Mouse (Mus musculus) intestine, embryonic 14.5 days (tissue): ENCODE results near the gene Mctp1. TPM values are rescaled to one million over a fixed set of nuclear protein-coding genes. Genes with fewer than 3 reads are reported as not detected.

Experiments used
- ATAC-seq: fragments of 200-750 bp; cut with Nextera tagmentation; replicated peaks from 2 replicates; pipeline ENCODE4 v1.8.0; 2017; ENCODE audit warnings: low read depth, moderate number of reproducible peaks, moderate TSS enrichment, moderate library complexity; ENCODE audit not compliant: low FRiP score, low TSS enrichment
- DNase-seq: peaks from one replicate; pipeline ENCODE4 v3.0.0-alpha.2; 2018; ENCODE audit warnings: low spot score
- H3K27ac ChIP-seq: fragments of 300-500 bp; sonication (generic); 2 replicates; pipeline ENCODE4 v1.5.1; 2014; ENCODE audit warnings: low read depth, mild to moderate bottlenecking, control low read depth
- H3K27me3 ChIP-seq: fragments of 300-500 bp; sonication (generic); replicated peaks from 2 replicates; pipeline ENCODE4 v1.6.1; 2014; ENCODE audit warnings: low read length, control low read depth; ENCODE audit not compliant: control insufficient read depth, insufficient read depth
- H3K36me3 ChIP-seq: fragments of 300-500 bp; sonication (generic); 2 replicates; pipeline ENCODE4 v1.6.1; 2014; ENCODE audit warnings: low read length, control low read depth; ENCODE audit not compliant: control insufficient read depth, insufficient read depth
- H3K4me1 ChIP-seq: fragments of 300-500 bp; sonication (generic); replicated peaks from 2 replicates; pipeline ENCODE4 v1.6.1; 2014; ENCODE audit warnings: low read length, control low read depth, mixed read lengths; ENCODE audit not compliant: control insufficient read depth, insufficient read depth
- H3K4me2 ChIP-seq: fragments of 300-500 bp; sonication (generic); 2 replicates; pipeline ENCODE4 v1.6.1; 2014; ENCODE audit warnings: low read length
- H3K4me3 ChIP-seq: fragments of 300-500 bp; sonication (generic); 2 replicates; pipeline ENCODE4 v1.5.1; 2014; ENCODE audit warnings: low read depth, low read length, control low read depth, mixed read lengths
- H3K9ac ChIP-seq: fragments of 300-500 bp; sonication (generic); 2 replicates; pipeline ENCODE4 v1.6.1; 2014; ENCODE audit warnings: mild to moderate bottlenecking, low read length
- H3K9me3 ChIP-seq: fragments of 300-500 bp; sonication (generic); 2 replicates; pipeline ENCODE4 v1.6.1; 2016; ENCODE audit warnings: low read length, control low read depth; ENCODE audit not compliant: control insufficient read depth
- WGBS: fragments of 180-500 bp; shearing (Covaris S2); extraction: QIAGEN DNeasy Blood & Tissue Kit; methylation state at CpG from one replicate; pipeline ENCODE4 v1.1.7; 2014; 5-methylcytosine and 5-hydroxymethylcytosine counted together
- polyA plus RNA-seq: library from polyadenylated mRNA; unstranded; fragments of >200 nt; fragmentation: Nextera tagmentation; extraction: Ambion mirVana; gene quantifications from 2 replicates; pipeline ENCODE4 v1.2.1, GENCODE M21; 2014

The Mctp1 gene
- polyA plus RNA-seq, 1 experiment from 2014 or later: 0.78 TPM

- no peak overlapping the region for H3K4me2 ChIP-seq
- no peak for DNase-seq
- no peaks in the 10 kb centered on the region for H3K9me3 ChIP-seq
- WGBS: 80% methylated on average over 3 of the region's 3 CpGs
- no peaks in the 10 kb centered on the region for H3K27me3 ChIP-seq
- H3K4me1 ChIP-seq: no peaks in the 10 kb centered on the region
- no peak for ATAC-seq
- no peak overlapping the region for H3K27ac ChIP-seq
- H3K4me3 ChIP-seq: no peak overlapping the region
- no peak overlapping the region for H3K9ac ChIP-seq
- H3K36me3 ChIP-seq: no peaks in the 10 kb centered on the region
These were observed 486.0 kb downstream of the Mctp1 start for GRCm38 (mm10) chr13:76870291-76870690.

DNA sequence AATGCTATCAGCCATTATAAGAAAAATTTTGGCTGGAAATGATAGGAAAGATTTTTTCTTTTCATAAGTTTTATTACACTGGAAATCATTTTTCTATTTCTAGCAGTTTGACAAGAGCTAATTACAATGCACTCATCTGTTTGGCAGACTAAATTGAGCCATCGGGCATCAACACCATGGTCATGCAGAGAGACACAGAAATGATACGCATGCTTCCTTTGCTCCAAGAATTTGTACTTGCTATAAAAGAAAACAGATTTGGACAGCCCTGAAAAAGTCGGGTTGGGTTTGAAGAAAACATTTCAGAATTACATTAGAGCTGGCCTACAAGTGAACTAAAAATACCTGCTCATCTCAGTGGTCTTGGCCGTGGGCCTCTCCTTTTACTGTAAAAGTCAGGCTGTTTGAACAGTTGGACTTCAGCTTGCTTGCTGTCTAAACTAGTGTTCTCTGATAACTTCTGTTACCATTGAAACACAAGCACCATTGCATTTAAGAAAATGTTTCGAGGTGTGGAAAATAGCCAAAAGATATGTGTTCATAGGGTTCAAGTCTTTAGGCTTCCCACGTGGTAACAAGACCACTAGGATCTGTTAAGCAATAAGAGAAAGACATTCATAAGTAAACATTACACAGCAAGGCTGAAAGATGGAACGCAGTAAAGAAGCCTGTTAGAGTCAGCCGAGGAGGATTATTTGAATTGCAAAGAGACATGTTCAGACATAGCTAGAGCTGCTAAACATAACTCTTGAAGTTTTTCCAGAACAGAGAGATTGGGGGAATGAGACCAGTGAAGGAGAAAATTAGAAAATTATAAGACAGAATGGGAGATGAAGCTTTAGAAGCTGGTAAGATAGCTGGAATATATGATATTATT lies 493.8 kb downstream of the Mctp1 start:
- no peaks in the 10 kb centered on the region for H3K9me3 ChIP-seq
- no peak for DNase-seq
- no peak overlapping the region for H3K4me3 ChIP-seq
- H3K27me3 ChIP-seq: no peaks in the 10 kb centered on the region
- H3K4me2 ChIP-seq: no peak overlapping the region
- H3K27ac ChIP-seq: no peak overlapping the region
- H3K4me1 ChIP-seq: no peaks in the 10 kb centered on the region
- no peaks in the 10 kb centered on the region for H3K36me3 ChIP-seq
- 60% methylated on average over 8 of the region's 8 CpGs for WGBS
- H3K9ac ChIP-seq: no peak overlapping the region
- ATAC-seq: no peak

DNA sequence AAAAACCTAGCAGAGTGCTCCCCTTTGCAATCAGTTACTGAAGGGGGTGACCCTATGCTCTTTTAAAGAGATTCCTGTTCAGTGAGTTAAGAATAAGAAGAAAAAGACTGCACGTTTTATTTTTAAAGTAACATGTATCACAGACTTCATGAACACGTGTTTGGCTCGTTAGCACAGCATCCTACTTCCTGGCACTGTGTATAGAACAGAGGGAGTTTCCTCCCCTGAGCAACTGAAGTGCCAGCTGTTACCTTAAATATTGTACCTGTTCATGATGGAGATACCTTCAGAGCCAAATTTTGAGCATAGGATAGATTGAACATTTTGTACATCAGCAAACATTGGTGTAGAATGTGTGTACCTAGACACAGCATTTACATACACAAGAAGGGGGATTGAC lies 494.7 kb downstream of the Mctp1 start:
- Histone ChIP-seq H3K9ac (no peak overlapping the region), H3K4me3 (no peak overlapping the region), H3K27me3 (no peaks in the 10 kb centered on the region), H3K4me2 (no peak overlapping the region), H3K27ac (no peak overlapping the region), H3K9me3 (no peaks in the 10 kb centered on the region), H3K4me1 (no peaks in the 10 kb centered on the region), H3K36me3 (no peaks in the 10 kb centered on the region)
- DNase-seq: no peak
- WGBS: 65% methylated on average over 3 of the region's 3 CpGs
- no peak for ATAC-seq

DNA sequence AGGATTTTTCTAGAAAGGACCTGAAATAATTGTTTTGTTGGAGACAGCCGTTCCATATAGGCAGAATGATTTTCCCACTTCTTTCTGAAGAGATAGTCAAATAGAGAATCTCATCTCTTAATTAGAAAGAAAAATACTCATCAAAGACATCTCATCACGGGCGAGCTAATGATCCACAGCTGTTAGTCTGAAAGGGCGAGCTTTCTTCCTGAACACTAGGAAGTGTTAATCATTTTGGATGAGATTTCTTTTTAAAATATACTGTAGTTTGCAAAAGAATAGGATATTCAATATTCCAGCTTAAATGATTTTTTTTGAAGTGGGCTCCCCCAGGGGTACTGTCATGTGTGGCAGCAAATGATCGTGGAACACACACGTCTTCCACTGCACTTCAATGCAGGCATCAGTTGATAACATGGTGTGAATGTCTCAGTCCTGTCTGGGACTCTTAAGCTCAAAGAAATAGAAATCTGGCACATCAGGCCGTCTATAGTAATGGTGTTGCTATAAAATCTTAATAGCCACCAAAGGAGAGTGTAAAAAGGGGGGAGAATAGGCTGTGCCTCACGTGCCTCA lies 500.3 kb downstream of the Mctp1 start:
- H3K9ac ChIP-seq: no peak overlapping the region
- H3K9me3 ChIP-seq: no peaks in the 10 kb centered on the region
- WGBS: 85% methylated on average over 8 of the region's 8 CpGs
- H3K4me2 ChIP-seq: no peak overlapping the region
- no peak overlapping the region for H3K4me3 ChIP-seq
- no peaks in the 10 kb centered on the region for H3K4me1 ChIP-seq
- no peak overlapping the region for H3K27ac ChIP-seq
- no peaks in the 10 kb centered on the region for H3K27me3 ChIP-seq
- DNase-seq: no peak
- no peak for ATAC-seq
- no peaks in the 10 kb centered on the region for H3K36me3 ChIP-seq

DNA sequence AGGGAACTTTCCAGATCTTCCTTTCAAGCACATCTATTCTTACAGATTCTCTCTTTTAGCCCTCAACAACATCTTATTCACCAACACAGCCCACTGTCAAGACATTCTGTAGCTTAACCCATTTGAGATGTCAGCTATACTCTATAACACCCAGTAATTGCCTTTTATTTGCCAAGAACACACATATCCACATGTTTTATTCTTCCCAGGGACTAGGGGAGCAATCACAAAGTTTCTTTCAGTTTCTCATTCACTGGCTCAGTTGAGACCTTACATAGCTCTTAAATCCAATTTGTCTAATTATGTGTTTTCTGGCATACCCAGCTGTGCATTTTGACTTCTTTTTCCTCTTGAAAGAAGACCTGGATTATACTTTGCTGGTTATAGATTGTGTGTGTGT lies 508.7 kb downstream of the Mctp1 start:
- Histone ChIP-seq H3K4me2 (no peak overlapping the region), H3K9me3 (no peaks in the 10 kb centered on the region), H3K4me1 (no peaks in the 10 kb centered on the region), H3K36me3 (no peaks in the 10 kb centered on the region), H3K27me3 (no peaks in the 10 kb centered on the region), H3K9ac (no peak overlapping the region), H3K27ac (no peak overlapping the region), H3K4me3 (no peak overlapping the region)
- no peak for ATAC-seq
- no peak for DNase-seq

DNA sequence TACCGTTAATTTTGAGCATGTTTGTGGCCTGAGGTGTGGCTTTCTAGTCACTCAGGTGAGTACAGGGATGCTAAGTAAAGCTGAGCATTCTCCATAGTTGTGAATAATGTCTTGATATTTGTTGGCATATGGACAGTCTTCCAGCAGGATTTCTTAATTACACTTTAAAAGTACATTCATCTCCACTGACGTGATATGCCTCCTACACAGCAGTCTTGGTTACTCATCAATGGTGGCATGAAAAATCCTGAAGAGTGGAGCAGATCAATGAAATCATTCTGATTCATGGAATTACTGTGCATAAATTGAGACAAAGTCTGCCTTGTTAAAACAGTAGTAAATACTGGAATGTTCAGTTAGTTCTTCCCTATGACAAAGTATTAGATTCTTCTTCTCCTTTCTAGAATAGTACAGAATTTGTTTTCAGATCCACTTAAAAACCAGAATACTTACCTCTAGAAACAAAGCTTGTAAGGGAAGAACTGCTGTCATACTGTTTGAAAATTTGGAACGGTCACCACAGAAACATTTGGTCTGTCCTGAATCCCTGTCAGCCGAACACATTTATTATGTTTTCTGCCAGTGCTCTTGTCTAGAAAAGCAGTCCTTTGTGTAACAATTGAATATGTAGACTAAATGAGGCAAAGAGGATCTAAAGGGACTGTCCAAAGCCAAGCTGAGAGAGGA lies 511.6 kb downstream of the Mctp1 start:
- Histone ChIP-seq H3K4me3 (no peak overlapping the region), H3K36me3 (no peaks in the 10 kb centered on the region), H3K9ac (no peak overlapping the region), H3K4me2 (no peak overlapping the region), H3K9me3 (no peaks in the 10 kb centered on the region), H3K27me3 (no peaks in the 10 kb centered on the region), H3K27ac (no peak overlapping the region), H3K4me1 (no peaks in the 10 kb centered on the region)
- DNase-seq (no peak), ATAC-seq (no peak)
- 80% methylated on average over 4 of the region's 4 CpGs for WGBS

GRCm38 (mm10) chr13:76896457-76896790 lies 512.1 kb downstream of the Mctp1 start:
- DNase-seq (no peak), ATAC-seq (no peak)
- no peaks in the 10 kb centered on the region for H3K27me3 ChIP-seq
- no peak overlapping the region for H3K4me2 ChIP-seq
- no peaks in the 10 kb centered on the region for H3K36me3 ChIP-seq
- no peaks in the 10 kb centered on the region for H3K4me1 ChIP-seq
- H3K27ac ChIP-seq: no peak overlapping the region
- WGBS: 81% methylated on average over 1 of the region's 1 CpGs
- H3K4me3 ChIP-seq: no peak overlapping the region
- no peak overlapping the region for H3K9ac ChIP-seq
- H3K9me3 ChIP-seq: no peaks in the 10 kb centered on the region; the same call in 1 of the 2 replicates

DNA sequence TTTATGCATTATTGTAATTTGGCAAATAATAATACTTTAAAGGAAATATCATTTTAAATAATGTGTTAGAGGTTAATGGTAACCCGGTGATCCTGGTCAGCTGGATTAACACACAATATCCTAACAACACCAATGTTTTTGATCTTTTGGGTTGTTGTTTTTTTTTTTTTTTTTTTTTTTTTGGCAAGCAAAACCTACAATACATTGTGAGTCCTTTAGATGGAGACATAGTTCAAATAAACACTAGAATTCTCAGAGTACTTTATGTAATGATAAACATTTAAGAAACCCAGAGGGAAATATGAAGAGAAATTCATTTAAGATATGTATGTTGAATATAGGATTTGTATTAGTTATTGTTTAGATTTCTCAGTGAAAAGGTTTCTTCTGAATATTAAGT lies 534.0 kb downstream of the Mctp1 start:
- no peaks in the 10 kb centered on the region for H3K36me3 ChIP-seq
- H3K9ac ChIP-seq: no peak overlapping the region
- no peak for ATAC-seq
- H3K9me3 ChIP-seq: no peaks in the 10 kb centered on the region
- DNase-seq: no peak
- no peaks in the 10 kb centered on the region for H3K4me1 ChIP-seq
- H3K4me2 ChIP-seq: no peak overlapping the region
- H3K4me3 ChIP-seq: no peak overlapping the region
- H3K27me3 ChIP-seq: no peaks in the 10 kb centered on the region
- no peak overlapping the region for H3K27ac ChIP-seq
- WGBS: 90% methylated on average over 1 of the region's 1 CpGs
